Mouse (Mus musculus) adrenal gland, postnatal 10 days (tissue): ENCODE results near the gene Tbc1d10c. TPM values are rescaled to one million over a fixed set of nuclear protein-coding genes. Genes with fewer than 3 reads are reported as not detected.

Experiments
- DNase-seq: peaks from one replicate; pipeline ENCODE4 v3.0.0; 2021; ENCODE audit warnings: mixed read lengths
- total RNA-seq, 2 experiments: library from RNA; stranded (reverse); gene quantifications; 2 replicates each; pipeline ENCODE4 v1.2.3; 2021

The Tbc1d10c gene
- total RNA-seq, 2 experiments from 2014 or later = 4.2 to 6.6 TPM

GRCm38 (mm10) chr19:4191528-4192250, 605 bp upstream of the Tbc1d10c start, which contains the start of gene Ppp1ca:
Ppp1ca (plus strand) TSS chr19:4192065.
- peak; percentile 99 for DNase-seq

DNA sequence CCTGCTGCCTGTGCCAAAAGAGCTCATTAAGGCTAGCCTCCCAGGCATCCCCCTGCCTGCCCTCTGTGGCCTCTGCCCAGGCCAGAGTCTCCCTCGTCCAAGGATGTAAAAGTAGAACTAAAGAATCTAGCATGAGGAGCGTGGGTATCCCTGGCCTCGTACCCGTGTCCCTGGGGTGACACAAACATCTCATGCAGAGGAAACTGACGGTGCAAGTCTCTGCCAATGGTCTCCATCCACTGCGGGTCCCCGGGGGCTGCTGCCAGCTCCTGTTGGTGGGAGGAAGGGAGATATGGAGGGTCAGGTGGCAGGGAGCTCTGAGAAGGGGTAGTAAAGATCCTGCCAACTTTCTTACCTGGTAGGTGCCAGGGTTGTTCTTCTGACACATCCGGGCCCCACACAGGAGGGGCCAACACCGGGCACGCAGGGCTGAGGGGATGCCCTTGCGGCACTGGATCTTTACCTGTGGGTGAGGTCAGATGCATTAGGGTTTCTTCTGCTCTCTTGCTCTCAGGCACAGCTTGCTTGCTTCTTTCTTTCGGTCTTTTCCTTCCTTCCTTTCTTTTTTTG, 1.9 kb downstream of the Tbc1d10c start:
- no peak for DNase-seq

GRCm38 (mm10) chr19:4187303-4187702, 3.8 kb downstream of the Tbc1d10c start:
- no peak for DNase-seq

DNA sequence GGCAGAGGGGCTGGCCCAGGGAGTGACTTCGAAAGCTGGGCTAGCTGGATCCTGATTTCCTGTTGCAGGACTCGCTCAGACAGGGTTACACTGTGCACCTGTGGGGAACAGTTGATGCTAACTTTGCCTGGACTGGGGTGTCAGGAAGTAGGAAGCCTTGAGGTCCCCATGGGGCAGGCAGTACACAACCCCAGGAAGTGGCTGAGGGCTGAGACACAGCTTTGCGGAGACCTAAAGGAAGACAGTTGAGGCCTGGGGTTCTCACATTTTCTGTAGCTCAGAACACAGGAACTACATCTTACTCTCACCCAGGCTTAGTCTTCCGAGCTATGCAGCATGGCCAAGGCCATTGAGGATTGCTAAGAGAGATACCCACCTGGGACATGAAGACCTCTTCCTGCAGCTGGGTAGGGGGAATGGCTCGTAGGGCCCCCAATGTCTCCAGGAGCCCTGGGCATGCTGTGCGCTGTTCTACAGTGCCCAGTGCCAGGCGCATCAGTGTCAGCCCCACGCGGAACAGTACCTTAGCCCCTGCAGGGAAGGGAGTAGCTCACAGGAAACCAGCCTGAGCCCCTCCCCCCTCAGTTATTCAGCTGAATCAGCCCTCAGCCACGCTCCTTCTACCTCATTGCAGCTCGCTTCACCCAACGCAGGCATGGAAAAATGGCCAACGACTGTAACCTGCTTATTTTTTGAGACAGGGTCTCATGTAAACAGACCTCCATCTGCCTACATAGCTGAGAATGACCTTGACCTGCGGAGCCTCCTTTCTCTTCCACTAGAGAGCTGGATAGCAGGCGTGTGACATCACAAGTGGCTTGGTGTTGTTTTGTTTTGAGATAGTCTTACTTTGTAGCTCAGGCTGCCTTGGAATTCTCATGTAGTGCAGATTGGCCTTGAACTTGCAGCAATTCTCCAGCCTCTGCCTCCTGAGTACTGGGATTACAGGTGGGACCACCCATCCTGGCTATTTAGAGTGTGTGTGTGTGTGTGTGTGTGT, 5.8 kb downstream of the Tbc1d10c start:
- no peak for DNase-seq

- no peak for DNase-seq
Measured at GRCm38 (mm10) chr19:4183689-4184088, 7.4 kb downstream of the Tbc1d10c start.

GRCm38 (mm10) chr19:4181892-4182291, 9.2 kb downstream of the Tbc1d10c start:
- peak; percentile 85 for DNase-seq

- no peak for DNase-seq
Measured at GRCm38 (mm10) chr19:4180411-4180810, 10.7 kb downstream of the Tbc1d10c start.

DNA sequence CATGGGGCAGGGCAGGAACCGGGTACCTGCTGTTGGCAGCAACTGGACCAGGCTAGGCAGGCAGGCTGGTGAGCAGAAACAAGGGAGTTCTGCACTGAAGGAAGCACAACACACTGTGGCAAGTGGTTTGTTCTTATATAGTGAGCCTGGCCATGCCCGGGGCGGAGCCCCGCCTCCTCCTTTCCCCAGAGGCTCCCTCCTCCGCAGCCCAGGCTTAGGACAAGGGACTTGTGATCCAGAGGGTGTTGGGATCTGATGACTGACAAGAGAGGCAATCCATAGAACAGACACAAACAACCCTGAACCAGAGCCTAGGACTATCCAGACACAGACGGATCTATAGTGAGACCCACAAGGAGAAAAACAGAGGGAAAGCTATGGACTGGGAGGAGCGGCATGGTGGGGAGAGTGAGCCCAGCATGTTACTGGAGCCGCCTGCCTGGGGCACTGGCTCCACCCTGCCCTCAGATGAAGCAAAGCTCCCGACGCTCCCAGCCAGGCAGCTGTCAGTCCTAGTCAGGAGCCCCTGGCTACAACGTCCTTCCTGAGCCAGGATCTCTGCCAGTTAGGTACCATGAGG, 15.6 kb downstream of the Tbc1d10c start, which contains the start of gene Carns1:
TSS of gene Carns1 (minus strand) at position 112 of the 580 bp plus-strand sequence.
- peak; percentile 65 for DNase-seq

DNA sequence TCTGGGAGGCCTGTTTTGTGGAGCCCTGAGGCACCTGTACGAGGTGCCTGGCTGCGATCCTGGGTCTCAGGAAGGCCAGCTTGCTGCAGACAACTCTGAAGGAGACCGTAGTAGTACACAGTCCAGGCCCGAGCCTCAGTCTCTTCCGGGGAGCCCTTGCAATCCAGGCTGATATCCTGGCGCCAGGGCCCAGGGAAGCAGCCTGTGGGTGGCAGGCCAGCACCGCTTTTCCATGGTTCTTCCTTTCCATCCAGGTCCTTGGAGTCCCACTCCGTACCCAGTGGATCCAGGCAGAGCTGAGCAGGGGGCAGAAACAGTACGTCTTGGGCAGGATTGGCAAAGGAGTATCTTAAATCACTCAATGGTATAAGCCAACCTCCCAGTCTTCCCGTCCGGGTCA, 18.2 kb downstream of the Tbc1d10c start:
- no peak for DNase-seq

DNA sequence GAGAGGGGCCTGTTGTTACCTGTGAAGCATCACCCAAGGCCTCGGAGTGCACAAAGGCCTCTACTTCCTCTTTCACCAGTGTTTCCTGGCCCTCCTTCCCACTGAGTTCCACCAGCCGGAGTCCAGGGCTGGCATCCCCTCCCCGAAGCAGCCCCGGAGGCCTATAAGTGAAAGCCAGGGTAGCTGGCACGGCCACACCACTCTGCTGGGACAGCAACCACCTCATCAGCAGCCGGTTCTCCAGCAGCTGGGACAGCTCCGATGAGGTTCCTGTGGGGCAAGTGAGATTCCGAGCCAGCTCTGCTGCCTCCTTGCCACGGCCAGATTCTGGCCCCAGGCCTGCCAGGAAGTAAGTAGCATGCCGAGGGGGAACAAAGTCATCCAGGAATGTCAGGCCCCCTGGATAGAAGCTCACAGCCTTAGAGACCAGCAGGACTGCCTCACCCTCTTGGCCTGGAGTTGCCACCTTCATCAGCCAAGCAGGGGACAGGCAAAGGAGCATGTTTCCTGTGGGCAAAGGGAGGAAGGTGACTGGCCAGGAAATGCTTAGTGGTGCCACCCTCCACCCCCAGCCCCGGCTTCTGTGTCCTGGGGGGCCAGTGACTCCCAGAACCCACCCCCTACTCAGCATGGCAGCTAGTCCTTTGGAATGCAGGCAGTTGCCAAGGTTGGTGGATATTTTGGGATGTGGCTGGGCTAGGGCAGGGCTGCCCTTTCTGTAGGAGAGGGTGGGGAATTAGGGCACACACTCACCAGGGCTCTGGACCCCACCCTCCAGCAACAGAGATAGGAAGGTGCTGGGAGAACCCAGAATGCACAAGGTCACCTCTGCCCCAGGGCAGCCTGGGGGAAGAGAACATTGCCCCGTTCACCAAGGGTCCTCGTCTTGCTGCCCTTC, 19.4 kb downstream of the Tbc1d10c start:
- no peak for DNase-seq

GRCm38 (mm10) chr19:4170723-4171392, 20.2 kb downstream of the Tbc1d10c start:
- DNase-seq = no peak

GRCm38 (mm10) chr19:4169810-4170209, 21.3 kb downstream of the Tbc1d10c start:
- no peak for DNase-seq

GRCm38 (mm10) chr19:4169378-4169784, 21.7 kb downstream of the Tbc1d10c start:
- DNase-seq = peak; percentile 100

DNA sequence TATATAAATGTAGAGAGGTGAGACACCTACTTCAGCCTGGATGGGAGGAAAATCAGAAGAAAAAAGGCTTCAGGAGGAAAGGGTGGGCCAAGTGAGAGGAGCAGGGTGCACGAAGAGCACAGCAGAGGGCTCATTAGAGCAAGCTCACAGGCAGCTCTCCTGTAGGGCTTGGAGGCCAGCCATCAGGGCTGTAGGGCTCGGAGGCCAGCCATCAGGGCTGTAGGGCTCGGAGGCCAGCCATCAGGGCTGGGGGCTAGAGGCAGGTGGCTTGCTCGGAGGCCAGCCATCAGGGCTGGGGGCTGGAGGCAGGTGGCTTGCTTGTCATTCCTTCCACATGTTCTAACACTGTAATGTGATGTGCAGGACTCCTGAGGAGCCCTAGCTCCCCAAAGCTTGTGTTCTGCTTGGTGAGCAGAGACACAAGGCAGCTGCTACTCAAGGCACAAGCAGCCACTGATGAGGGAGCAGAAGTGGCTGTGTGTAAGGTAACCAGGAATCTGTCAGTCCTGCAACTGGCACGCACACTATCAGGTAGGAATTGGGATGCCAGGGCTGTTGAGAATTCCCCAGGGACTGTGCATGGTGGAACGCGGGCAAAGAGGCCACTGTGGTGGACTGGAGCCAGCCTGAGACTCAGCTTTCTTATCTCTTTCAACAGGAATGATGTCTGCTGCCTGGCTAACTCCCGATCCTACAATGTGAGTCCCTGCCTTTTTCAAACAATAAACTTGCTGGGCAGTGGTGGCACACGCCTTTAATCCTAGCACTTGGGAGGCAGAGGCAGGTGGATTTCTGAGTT, 24.2 kb downstream of the Tbc1d10c start:
- peak; percentile 33 for DNase-seq

GRCm38 (mm10) chr19:4164721-4165120, 26.4 kb downstream of the Tbc1d10c start:
- DNase-seq = peak; percentile 67

DNA sequence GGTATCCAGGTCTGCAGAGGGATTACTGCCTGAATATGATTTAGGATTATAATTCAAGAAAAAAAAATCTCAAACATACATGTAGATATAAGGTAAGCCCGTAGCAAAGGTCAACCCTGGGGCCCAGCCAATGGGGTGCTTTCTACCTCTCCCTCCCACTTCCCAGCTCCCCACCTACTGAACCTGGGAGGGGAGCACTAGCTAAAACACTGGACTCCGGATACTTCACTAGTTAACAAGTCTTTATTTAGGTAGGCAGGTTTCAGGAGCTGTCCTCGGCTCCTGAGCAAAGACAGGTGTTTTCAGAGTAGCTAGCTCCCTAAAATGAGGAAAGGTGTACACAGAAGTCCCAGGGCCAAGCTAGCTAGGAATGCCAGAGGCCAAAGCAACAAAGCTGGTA, 27.0 kb downstream of the Tbc1d10c start:
- DNase-seq = no peak

DNA sequence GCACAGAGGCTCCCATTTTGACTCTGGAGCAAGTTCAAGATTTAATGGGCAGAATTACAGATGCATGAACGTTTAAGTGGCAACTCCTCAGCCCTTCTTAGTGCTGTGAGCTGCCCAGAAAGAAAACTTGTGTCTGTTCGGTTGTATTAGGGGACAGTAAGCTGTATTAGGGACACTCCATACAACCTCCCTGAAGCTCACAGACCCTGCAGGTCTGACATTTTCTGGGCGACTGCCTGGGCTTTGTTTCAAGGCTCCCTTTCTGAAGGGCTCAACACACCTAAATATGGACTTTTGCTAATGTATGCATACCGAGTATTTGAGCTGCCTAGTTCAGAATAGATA, 27.6 kb downstream of the Tbc1d10c start:
- no peak for DNase-seq

GRCm38 (mm10) chr19:4162646-4163542, 28.2 kb downstream of the Tbc1d10c start, which contains the start of gene Rps6kb2:
Rps6kb2 (minus strand) TSS chr19:4163354.
- DNase-seq = peak; percentile 98

DNA sequence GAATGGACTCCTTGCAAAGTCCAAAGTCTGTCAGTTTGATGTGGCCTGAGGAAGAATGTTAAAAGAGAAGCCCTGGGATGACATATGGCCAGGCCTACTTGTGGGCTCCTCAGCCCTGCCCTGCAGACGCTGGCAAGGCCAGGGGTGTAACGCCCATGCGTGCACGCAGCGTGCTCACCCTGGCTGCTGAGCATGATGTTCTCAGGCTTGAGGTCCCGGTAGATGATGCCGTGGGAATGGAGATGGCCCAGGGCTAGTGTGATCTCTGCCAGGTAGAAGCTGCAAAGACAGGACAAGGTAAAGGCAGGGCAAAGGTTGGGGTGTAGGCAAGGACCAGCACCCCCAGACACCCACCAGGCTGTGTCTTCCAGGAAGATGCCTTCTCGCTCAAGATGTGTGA, 32.0 kb downstream of the Tbc1d10c start:
- DNase-seq = no peak
